Mouse (Mus musculus): ENCODE measurements around the gene Rho. TPM values are rescaled to one million over a fixed set of nuclear protein-coding genes. Genes with fewer than 3 reads are reported as not detected.

The Rho gene
- polyA plus RNA-seq, 1 experiment: 0.66 TPM

DNA sequence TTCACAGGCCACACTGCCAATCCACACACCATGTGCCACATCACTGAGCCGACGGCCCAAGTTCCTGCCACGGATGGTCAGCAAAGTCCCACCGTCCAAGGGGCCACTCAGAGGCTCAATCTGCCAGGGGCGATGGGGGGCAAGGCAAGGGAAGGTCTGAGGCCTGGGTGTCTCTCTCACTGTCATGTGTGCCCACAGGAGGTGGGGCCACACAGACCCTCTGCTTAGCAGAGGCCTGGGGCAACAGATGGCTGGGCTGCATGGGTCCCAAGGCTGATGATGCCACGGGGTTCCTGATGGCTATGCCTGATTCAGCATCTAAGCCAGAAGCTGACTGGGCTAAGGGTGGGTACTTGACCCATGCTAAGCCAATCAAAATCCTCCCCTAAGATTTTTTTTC is 37.2 kb downstream of the Rho start:
- 77% methylated on average over 6 of the region's 6 CpGs for WGBS

GRCm38 (mm10) chr6:115969103-115969502 is 37.6 kb downstream of the Rho start:
- TF ChIP-seq POLR2A (IDR thresholded peaks at IDR 0.05; ENCODE audit: low read depth, low read length) (no peak), CTCF (conservative IDR thresholded peaks at IDR 0.05; ENCODE audit: insufficient read depth, insufficient read length, low read depth, low read length) (no peak)
- H3K36me3 ChIP-seq (ENCODE audit: control insufficient read depth, insufficient read depth, low read length): no peaks in the 10 kb centered on the region
- WGBS: 78% methylated on average over 9 of the region's 9 CpGs
- no peak overlapping the region for H3K4me3 ChIP-seq (ENCODE audit: insufficient read depth, low read depth, low read length)
- no peak overlapping the region for H3K27ac ChIP-seq (ENCODE audit: insufficient read depth, low read depth, low read length)
- no peak for DNase-seq
- H3K27me3 ChIP-seq (replicated peaks; ENCODE audit: control insufficient read depth, insufficient read depth, low read length): no peaks in the 10 kb centered on the region
- H3K4me1 ChIP-seq (ENCODE audit: control insufficient read depth, insufficient read depth, low read length): peaks cover 4% of the 10 kb centered on the region; the same call in 1 of the 2 replicates

More for the DNA sequence above, 37.2 kb downstream of the Rho start:
- Histone ChIP-seq H3K4me3 (ENCODE audit: insufficient read depth, low read depth, low read length) (no peak overlapping the region), H3K27ac (ENCODE audit: insufficient read depth, low read depth, low read length) (no peak overlapping the region), H3K4me1 (ENCODE audit: control insufficient read depth, insufficient read depth, low read length) (peaks cover 4% of the 10 kb centered on the region; the same call in 1 of the 2 replicates), H3K36me3 (ENCODE audit: control insufficient read depth, insufficient read depth, low read length) (no peaks in the 10 kb centered on the region), H3K27me3 (replicated peaks; ENCODE audit: control insufficient read depth, insufficient read depth, low read length) (no peaks in the 10 kb centered on the region)
- TF ChIP-seq POLR2A (IDR thresholded peaks at IDR 0.05; ENCODE audit: low read depth, low read length): no peak
- TF ChIP-seq CTCF (conservative IDR thresholded peaks at IDR 0.05; ENCODE audit: insufficient read depth, insufficient read length, low read depth, low read length): no peak
- no peak for DNase-seq

- Histone ChIP-seq H3K4me1 (ENCODE audit: control insufficient read depth, insufficient read depth, low read length) (peaks cover 4% of the 10 kb centered on the region; the same call in 1 of the 2 replicates), H3K27ac (ENCODE audit: insufficient read depth, low read depth, low read length) (no peak overlapping the region), H3K27me3 (replicated peaks; ENCODE audit: control insufficient read depth, insufficient read depth, low read length) (no peaks in the 10 kb centered on the region), H3K36me3 (ENCODE audit: control insufficient read depth, insufficient read depth, low read length) (no peaks in the 10 kb centered on the region), H3K4me3 (ENCODE audit: insufficient read depth, low read depth, low read length) (no peak overlapping the region)
- no peak for DNase-seq
- WGBS: 67% methylated on average over 6 of the region's 6 CpGs
- TF ChIP-seq CTCF (conservative IDR thresholded peaks at IDR 0.05; ENCODE audit: insufficient read depth, insufficient read length, low read depth, low read length) (no peak), POLR2A (IDR thresholded peaks at IDR 0.05; ENCODE audit: low read depth, low read length) (no peak)
Observed at GRCm38 (mm10) chr6:115969952-115970351, 38.4 kb downstream of the Rho start.

DNA sequence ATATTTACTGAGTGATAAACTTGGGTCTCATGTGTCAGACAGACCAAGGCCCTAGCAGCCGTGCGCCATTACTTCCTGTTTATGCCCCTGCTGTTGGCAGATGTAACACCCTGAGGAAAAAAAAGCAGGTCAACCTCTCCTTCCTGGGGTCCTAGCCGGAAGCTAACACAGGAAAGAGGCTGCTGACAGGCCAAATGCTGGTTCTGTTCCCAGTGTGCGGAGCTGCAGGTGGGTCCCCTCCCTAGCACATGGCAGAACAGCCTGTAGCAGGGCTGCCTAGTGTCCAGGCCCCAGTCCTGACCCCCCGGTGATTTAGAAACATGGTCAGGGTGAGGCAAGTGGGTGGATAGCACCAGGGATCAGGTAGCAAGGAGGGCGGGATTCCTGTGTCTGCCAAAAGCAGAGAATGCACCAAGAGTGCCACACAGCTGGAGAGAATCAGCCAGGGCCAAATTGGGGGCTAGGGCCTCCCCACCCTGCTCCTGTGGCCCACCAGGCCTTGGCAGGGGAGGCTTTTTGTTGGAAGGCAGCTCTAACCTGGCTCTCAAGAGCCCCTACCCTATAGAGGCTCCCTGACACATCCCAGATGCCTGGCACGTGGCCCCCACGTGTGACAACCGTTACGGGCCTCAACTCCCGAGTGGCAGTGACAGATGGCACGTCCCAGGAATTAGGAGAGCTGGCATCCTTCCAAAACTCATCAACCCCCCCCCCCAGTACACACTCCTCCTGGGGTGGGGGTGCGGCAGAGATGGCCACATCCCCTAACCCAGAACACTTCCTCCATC is 39.9 kb downstream of the Rho start:
- no peaks in the 10 kb centered on the region for H3K27me3 ChIP-seq (replicated peaks; ENCODE audit: control insufficient read depth, insufficient read depth, low read length)
- H3K4me1 ChIP-seq (ENCODE audit: control insufficient read depth, insufficient read depth, low read length): peaks cover 4% of the 10 kb centered on the region; the same call in 1 of the 2 replicates
- H3K27ac ChIP-seq (ENCODE audit: insufficient read depth, low read depth, low read length): 0 out of 2 replicates have a peak overlapping the region, but pooled peaks have one; percentile 7
- no peaks in the 10 kb centered on the region for H3K36me3 ChIP-seq (ENCODE audit: control insufficient read depth, insufficient read depth, low read length)
- peak; percentile 78 for DNase-seq
- TF ChIP-seq CTCF (conservative IDR thresholded peaks at IDR 0.05; ENCODE audit: insufficient read depth, insufficient read length, low read depth, low read length) (no peak), POLR2A (IDR thresholded peaks at IDR 0.05; ENCODE audit: low read depth, low read length) (no peak)
- no peak overlapping the region for H3K4me3 ChIP-seq (ENCODE audit: insufficient read depth, low read depth, low read length)
- 46% methylated on average over 13 of the region's 13 CpGs for WGBS

DNA sequence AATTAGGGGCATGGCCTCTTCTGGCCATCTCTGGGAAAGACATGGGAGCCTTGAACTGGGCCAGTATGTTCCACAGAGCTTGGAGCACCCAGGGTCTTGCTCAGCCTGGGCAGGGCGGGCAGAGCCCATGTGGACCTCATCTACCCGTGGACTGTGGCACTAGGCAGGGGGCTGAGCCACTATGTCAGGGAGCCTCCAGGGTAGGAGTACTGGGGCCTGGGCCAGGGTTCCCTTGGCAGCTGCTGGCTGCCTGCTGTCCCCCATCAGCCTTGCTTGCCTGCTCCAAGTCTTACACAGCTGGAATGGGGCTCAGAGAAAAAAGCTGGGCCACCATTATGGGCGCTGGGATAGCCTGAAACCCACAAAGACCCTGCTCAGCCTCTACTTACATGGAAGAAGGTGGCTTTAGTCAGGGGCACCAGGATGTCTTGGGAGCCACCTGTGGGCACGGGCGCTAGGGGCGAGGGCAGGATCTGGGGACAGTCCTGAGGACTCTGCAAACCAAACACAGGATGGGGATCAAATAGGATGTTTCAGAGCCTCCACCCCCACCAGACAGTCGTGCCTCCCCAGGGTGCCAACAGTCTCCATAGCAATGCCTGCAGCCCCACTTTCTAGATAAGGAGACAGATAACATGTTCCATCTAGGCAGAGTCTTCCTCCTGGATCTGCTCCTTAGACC is 40.7 kb downstream of the Rho start:
- no peak for DNase-seq
- Histone ChIP-seq H3K27ac (ENCODE audit: insufficient read depth, low read depth, low read length) (no peak overlapping the region), H3K4me3 (ENCODE audit: insufficient read depth, low read depth, low read length) (no peak overlapping the region), H3K27me3 (replicated peaks; ENCODE audit: control insufficient read depth, insufficient read depth, low read length) (no peaks in the 10 kb centered on the region), H3K36me3 (ENCODE audit: control insufficient read depth, insufficient read depth, low read length) (no peaks in the 10 kb centered on the region), H3K4me1 (ENCODE audit: control insufficient read depth, insufficient read depth, low read length) (peaks cover 4% of the 10 kb centered on the region; the same call in 1 of the 2 replicates)
- TF ChIP-seq POLR2A (IDR thresholded peaks at IDR 0.05; ENCODE audit: low read depth, low read length) (no peak), CTCF (conservative IDR thresholded peaks at IDR 0.05; ENCODE audit: insufficient read depth, insufficient read length, low read depth, low read length) (no peak)
- 78% methylated on average over 7 of the region's 7 CpGs for WGBS

DNA sequence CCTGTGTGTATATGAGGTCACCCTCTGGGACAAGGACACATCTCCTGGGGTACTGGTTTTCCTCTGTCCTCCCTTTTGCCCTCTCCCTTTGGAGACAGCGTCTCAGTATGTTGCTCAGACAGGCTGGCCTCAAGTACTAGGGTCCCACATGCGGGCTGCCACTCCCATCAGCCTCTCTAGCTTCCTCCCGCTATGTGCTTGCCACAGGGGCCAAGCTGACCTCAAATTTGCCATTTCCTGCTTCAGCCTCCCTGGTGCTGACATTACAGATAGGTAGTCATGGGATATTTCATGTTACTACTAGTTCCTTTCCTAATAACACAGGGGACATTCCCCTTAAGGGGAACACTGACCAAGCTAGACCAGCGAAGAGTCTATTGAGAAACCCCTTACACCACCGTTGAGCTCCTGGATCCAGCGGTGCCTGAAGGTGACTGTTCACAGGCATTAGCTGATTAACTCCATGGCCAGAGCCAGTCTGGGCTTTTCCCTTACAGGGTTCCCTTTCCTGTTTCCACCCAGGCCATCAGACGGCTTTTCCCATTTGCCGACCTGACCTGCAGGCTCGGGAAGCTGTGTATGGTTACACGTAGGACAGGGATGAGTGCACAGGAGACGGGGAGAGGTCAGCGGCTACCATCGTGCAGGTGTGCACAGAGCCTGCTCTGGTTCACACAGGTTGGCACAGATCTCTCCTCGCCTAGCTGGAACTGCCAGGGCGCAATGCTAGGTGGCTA is 41.8 kb downstream of the Rho start:
- Histone ChIP-seq H3K4me1 (ENCODE audit: control insufficient read depth, insufficient read depth, low read length) (peaks cover 4% of the 10 kb centered on the region; the same call in 1 of the 2 replicates), H3K36me3 (ENCODE audit: control insufficient read depth, insufficient read depth, low read length) (no peaks in the 10 kb centered on the region), H3K4me3 (ENCODE audit: insufficient read depth, low read depth, low read length) (no peak overlapping the region), H3K27me3 (replicated peaks; ENCODE audit: control insufficient read depth, insufficient read depth, low read length) (no peaks in the 10 kb centered on the region), H3K27ac (ENCODE audit: insufficient read depth, low read depth, low read length) (no peak overlapping the region)
- WGBS: 51% methylated on average over 15 of the region's 15 CpGs
- no peak for TF ChIP-seq CTCF (conservative IDR thresholded peaks at IDR 0.05; ENCODE audit: insufficient read depth, insufficient read length, low read depth, low read length)
- no peak for TF ChIP-seq POLR2A (IDR thresholded peaks at IDR 0.05; ENCODE audit: low read depth, low read length)
- DNase-seq: no peak
